Mouse (Mus musculus) ES-Bruce4 (cell line): ENCODE measurements around the gene Tsc22d3. TPM values are rescaled to one million over a fixed set of nuclear protein-coding genes. Genes with fewer than 3 reads are reported as not detected.

ENCODE experiments used
- H3K27ac ChIP-seq: 2 replicates; pipeline ENCODE4 v1.5.1; 2012; ENCODE audit warnings: low read length, inconsistent platforms; ENCODE audit not compliant: insufficient read depth
- H3K27me3 ChIP-seq: 2 replicates; pipeline ENCODE4 v1.6.1; 2012; ENCODE audit warnings: mild to moderate bottlenecking, low read length, inconsistent platforms; ENCODE audit not compliant: control insufficient read depth, poor library complexity, insufficient read depth, severe bottlenecking
- H3K36me3 ChIP-seq: 2 replicates; pipeline ENCODE4 v1.6.1; 2012; ENCODE audit warnings: inconsistent platforms, mild to moderate bottlenecking, low read length, moderate library complexity; ENCODE audit not compliant: control insufficient read depth, poor library complexity, insufficient read depth, severe bottlenecking
- H3K4me1 ChIP-seq: one replicate; pipeline ENCODE4 v1.8.1; 2011; ENCODE audit warnings: low read length; ENCODE audit not compliant: control insufficient read depth, insufficient read depth
- H3K4me3 ChIP-seq: 2 replicates; pipeline ENCODE4 v1.5.1; 2011; ENCODE audit warnings: low read depth, mild to moderate bottlenecking, low read length
- H3K9ac ChIP-seq: 2 replicates; pipeline ENCODE4 v1.6.1; 2012; ENCODE audit warnings: low read depth, mild to moderate bottlenecking, inconsistent platforms; ENCODE audit not compliant: poor library complexity, severe bottlenecking
- H3K9me3 ChIP-seq: replicated peaks from 2 replicates; pipeline ENCODE4 v1.6.1; 2012; ENCODE audit warnings: mild to moderate bottlenecking, low read length, inconsistent platforms; ENCODE audit not compliant: control insufficient read depth, poor library complexity, insufficient read depth, severe bottlenecking
- CTCF ChIP-seq: IDR thresholded peaks from one replicate; pipeline ENCODE4 v1.8.1; 2011; ENCODE audit warnings: low read depth, low read length
- EP300 ChIP-seq: IDR thresholded peaks from 2 replicates; pipeline ENCODE4 v1.6.1; 2011; ENCODE audit warnings: low read depth, low read length; ENCODE audit not compliant: insufficient read depth
- POLR2A ChIP-seq: IDR thresholded peaks from one replicate; pipeline ENCODE4 v1.8.1; 2011; ENCODE audit warnings: low read length; ENCODE audit not compliant: insufficient read depth
- polyA plus RNA-seq: library from polyadenylated mRNA; stranded (reverse); fragments of >200 nt; gene quantifications from 2 replicates; pipeline ENCODE4 v1.2.4, GENCODE M21; 2011; ENCODE audit warnings: low read depth; ENCODE audit not compliant: missing spikeins, insufficient read depth, insufficient read length

The Tsc22d3 gene
- polyA plus RNA-seq, 1 experiment = 7.6 TPM

DNA sequence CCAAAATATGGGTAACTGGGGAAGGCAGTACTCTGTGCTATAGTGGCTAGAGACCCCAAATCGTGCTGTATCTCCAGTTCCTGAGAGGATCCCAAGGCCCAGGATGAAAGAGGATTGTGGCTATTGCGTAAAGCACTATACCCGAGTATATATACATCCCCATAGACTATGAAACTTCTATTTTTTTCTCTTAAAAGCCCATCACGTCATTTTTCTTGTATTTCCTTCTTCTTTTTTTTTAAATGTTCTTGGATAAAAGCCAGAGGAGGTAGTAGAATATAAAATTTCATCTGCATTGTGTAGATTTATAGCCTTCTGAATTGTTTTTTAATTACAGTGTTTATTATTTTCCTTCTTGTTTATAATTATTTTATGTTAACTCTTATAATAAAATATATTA is 852 bp upstream of the Tsc22d3 start:
- no peak overlapping the region for H3K27ac ChIP-seq
- H3K36me3 ChIP-seq = no peaks in the 10 kb centered on the region
- no peak overlapping the region for H3K4me3 ChIP-seq
- H3K9me3 ChIP-seq = no peaks in the 10 kb centered on the region
- H3K4me1 ChIP-seq = no peaks in the 10 kb centered on the region
- TF ChIP-seq EP300 (no peak), CTCF (no peak), POLR2A (no peak)
- no peak overlapping the region for H3K9ac ChIP-seq
- peaks cover 11% of the 10 kb centered on the region for H3K27me3 ChIP-seq

DNA sequence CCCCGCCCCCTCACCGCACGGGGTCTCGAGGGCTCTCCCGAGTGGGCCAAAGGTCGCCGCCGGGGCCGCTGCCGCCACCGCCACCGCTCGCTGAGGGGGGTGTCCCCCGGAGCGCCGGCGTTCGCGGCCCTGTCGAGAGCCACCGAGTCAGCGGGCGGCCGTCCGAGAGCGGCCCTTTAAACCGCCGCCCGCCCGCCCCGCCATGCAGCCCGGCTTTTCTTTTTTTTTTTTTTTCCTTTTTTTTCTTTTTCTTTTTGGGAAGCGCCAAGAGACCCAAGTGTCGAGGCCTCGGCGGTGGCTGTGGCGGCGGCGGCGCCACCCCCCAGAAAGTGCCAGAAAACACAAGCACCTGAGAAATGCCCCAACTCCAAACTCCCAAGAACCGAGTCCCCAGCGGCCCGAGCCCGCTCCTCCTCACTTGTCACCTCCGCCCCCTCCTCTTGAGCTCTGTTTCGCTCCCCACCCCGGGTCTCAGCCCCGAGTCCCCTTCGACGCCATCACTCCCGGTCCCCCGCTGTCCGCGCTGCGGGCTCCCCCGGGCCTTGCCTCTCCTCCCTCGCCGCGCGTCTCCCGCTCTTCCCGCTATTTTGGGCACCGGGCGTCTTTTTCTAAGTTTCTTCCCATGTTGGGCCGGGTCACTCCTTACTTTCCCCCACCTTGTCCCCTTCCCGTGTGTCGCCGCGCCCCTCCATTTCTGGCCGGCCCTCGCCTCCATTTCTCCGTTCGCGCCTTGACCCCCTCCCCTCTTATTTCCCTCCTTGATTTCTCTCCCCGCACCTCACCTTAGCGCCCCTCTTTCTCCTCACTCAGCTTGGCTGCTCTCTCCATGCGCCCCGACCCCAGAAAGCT is 674 bp downstream of the Tsc22d3 start:
- Histone ChIP-seq H3K36me3 (no peaks in the 10 kb centered on the region), H3K9ac (peak overlapping the region; percentile 26), H3K27ac (no peak overlapping the region), H3K4me3 (peak overlapping the region; percentile 61), H3K9me3 (no peaks in the 10 kb centered on the region), H3K27me3 (peaks cover 11% of the 10 kb centered on the region), H3K4me1 (no peaks in the 10 kb centered on the region)
- TF ChIP-seq CTCF = no peak
- no peak for TF ChIP-seq POLR2A
- TF ChIP-seq EP300 = no peak

DNA sequence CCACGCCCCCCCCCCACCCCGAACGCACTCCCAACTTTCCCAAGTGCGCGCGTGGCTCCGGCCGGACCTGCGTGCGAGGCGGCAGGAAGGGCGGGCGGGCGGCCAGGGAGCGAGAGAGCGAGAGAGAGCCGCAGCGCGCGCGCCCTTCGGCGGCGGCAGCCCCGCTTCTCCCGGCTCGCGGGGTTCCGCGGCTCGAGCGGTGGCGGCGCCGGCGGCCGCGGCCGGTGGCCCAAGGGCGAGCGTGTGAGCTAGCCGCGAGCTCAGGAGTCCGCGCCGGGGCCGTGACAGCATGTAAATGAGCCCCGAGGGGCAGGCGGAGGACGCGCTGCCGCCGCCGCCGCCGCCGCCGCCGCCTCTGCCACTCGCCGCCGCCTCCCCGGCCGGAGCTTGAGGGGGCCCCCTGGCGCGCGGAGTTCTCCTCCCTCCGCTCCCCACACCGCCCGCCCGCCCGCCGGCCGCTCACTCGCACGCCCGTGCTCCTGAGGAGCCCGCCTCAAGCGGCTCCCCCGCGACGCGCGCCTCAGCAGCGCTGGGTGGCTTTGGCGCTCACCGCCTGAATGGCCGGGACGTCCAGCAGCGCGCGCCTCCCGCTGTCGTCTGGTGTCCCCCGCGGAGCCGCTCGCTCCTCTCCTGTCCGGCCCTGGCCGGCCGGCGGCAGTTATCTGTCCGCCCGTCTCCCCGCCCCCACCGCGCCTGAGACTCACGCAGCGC is 1.5 kb downstream of the Tsc22d3 start:
- H3K4me3 ChIP-seq = peak overlapping the region; percentile 30
- H3K4me1 ChIP-seq = no peaks in the 10 kb centered on the region
- H3K9me3 ChIP-seq = no peaks in the 10 kb centered on the region
- H3K27ac ChIP-seq = no peak overlapping the region
- no peak for TF ChIP-seq POLR2A
- TF ChIP-seq CTCF = no peak
- no peak for TF ChIP-seq EP300
- H3K27me3 ChIP-seq = peaks cover 11% of the 10 kb centered on the region
- H3K9ac ChIP-seq = peak overlapping the region; percentile 26
- no peaks in the 10 kb centered on the region for H3K36me3 ChIP-seq

DNA sequence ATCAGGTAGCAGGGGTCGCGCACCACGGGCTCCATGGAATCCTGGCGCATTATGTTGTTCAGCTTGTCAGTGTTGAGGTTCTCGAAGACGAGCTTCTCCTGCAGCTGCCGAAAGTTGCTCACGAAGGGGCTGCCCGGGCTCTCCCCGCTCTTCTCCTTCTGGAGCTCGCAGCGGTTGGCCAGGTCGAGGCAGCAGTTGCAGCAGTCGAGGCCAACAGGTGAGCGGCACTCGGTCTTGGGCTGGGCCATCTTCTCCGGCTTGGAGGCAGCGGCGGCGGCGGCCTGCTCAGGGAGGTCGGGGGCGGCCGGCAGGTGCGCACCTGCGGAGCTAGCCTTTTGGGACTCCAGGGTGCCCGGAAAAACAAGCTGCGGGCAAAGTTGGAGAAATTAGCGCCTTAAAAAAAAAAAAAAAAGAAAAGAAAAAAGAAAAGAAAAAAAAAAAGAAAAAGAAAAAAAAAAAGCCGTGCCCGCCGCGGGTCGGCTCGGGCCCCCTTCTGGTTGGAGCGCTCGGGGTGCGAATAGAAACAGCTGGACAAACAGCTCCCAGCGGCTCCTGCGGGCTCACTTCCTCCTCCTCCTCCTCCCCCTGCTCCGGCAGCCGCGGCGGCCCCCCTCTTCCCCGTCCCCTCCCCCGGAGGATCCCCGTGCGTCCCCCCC is 2.1 kb downstream of the Tsc22d3 start:
- Histone ChIP-seq H3K4me1 (no peaks in the 10 kb centered on the region), H3K4me3 (peak overlapping the region; percentile 38), H3K9ac (peak overlapping the region; percentile 26), H3K9me3 (no peaks in the 10 kb centered on the region), H3K27ac (no peak overlapping the region), H3K36me3 (no peaks in the 10 kb centered on the region), H3K27me3 (peaks cover 11% of the 10 kb centered on the region)
- no peak for TF ChIP-seq EP300
- no peak for TF ChIP-seq POLR2A
- TF ChIP-seq CTCF = no peak

DNA sequence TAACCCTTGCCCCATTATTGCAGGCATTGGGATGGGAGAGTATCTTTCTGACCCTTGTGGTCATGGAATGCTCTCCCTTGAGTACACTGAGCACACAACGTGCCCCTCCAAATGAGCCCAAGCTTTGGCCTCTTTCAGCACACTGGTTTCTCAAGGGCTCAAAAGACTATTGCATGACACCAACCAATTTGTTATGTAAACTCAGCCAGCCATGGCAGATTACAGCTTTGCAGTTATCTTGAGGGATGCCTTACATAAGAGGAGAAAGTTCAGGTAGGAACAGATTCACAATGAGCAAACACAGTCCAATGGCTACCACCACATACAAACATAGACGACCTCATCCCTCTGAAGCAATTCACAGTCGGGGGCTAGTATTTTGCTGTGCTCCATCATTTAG is 9.3 kb downstream of the Tsc22d3 start:
- no peak overlapping the region for H3K9ac ChIP-seq
- H3K36me3 ChIP-seq = no peaks in the 10 kb centered on the region
- no peak overlapping the region for H3K4me3 ChIP-seq
- H3K27me3 ChIP-seq = no peaks in the 10 kb centered on the region; the same call in 1 of the 2 replicates
- TF ChIP-seq POLR2A = no peak
- no peaks in the 10 kb centered on the region for H3K9me3 ChIP-seq
- H3K4me1 ChIP-seq = no peaks in the 10 kb centered on the region
- no peak overlapping the region for H3K27ac ChIP-seq
